Mouse (Mus musculus): ENCODE results near the gene Mtx3.

Gene Mtx3

DNA sequence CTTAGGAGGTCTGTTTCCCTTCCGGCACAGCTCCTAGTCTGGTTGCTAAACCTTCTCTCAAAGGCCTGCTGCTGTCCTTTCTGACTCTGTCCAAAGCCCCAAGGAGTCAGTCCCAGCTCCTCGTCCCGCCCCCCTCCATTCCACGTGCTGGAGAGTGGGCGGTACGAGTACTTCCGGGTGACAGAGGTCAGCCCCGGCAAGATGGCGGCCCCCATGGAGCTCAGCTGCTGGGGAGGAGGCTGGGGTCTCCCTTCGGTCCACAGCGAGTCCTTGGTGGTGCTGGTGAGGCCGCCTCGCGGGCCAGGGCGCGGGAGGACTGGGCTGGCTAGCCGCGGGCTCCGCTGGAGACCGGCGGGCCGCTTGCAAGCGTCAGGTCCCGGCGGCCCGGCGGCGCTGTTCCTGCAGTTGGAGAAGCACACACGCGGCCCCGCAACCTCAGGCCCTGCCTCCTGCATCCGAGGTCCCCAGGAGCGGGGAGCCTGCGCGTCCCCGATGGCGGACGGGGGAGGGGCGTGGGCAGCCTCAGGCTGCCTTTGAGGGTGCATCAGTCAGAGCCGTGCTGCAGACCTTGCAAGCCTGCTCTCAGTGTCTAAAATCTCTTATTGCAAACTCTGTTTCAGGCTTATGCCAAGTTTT is at the start of gene Mtx3:
Gene Mtx3, plus strand, starts transcription at position 175 of the 636 bp plus-strand sequence.
- ATAC-seq (ENCODE audit: low TSS enrichment) = peak; percentile 96

DNA sequence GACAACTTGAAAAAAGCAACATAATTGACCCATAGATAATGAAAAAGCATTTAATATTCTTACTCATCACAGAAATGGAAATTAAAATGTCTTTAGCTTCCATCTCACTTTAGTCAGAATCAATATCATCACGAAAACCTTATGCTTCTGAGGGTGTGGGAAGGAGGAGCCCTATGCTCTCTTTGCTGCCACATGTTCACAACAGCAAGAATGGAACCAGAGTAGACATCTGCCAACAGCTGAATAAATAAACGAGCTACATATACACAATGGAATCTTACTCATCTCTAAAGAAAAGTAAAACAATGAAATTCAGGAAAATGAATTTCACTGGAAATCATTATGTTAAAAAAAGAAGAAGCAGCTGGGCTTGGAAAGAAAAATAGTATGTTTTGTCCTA is 45.7 kb upstream of the Mtx3 start:
- no peak for ATAC-seq (ENCODE audit: low TSS enrichment)

DNA sequence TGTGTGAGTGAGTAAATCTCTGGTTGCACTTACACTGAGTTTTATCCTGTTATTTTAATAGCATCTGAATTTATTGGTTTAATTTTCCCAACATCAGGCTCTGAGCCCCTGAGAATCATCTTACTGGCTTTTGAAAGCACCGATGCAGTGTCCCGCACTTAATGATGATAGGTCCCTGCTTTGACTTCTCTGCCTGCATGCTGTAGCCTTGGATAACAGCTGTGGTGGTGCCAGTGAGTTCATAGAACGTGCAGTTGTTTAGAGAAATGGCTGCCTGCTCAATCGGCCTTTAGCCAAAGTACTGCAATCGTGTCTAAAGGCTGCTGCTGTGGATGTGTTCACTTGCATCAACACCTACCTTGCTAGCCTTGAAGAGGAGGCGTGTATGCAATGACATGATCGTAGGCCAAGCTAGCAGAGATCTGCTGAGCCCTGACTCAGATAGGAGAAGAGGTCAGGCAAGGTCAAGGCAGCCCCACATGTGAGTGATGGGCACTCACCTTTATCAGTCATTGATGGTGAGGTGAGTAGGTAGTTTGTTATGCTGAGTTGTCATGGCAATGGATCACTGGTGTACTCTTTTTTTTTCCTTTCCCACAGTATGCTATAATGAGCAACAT is 45.1 kb upstream of the Mtx3 start:
- peak; percentile 81 for ATAC-seq (ENCODE audit: low TSS enrichment)

DNA sequence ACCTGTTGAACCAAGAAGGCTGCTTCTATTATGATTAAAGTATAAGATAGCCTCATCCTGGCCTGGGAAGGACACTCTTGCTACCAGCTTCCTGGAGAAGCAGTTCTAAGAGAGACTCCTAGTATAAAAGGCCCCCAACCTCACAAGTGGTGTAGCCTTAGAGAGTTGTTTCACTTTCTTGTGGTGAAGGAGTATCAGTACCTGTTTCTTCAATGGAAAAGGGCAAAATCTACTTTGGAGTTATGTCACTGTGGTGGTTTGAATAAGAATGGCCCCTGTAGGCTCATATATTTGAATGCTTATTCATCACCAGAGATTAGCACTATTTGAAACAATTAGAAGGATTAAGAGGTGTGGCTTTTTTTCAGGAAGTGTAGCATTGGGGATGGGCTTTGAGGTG is 37.8 kb upstream of the Mtx3 start:
- ATAC-seq (ENCODE audit: low TSS enrichment) = no peak

GRCm38 (mm10) chr13:92807849-92808248 is 36.7 kb upstream of the Mtx3 start:
- ATAC-seq (ENCODE audit: low TSS enrichment) = no peak

GRCm38 (mm10) chr13:92810592-92810991 is 34.0 kb upstream of the Mtx3 start:
- ATAC-seq (ENCODE audit: low TSS enrichment) = 0 out of 2 replicates have a peak, but pooled peaks have one; percentile 76

GRCm38 (mm10) chr13:92816329-92816728 is 28.2 kb upstream of the Mtx3 start:
- ATAC-seq (ENCODE audit: low TSS enrichment) = no peak

DNA sequence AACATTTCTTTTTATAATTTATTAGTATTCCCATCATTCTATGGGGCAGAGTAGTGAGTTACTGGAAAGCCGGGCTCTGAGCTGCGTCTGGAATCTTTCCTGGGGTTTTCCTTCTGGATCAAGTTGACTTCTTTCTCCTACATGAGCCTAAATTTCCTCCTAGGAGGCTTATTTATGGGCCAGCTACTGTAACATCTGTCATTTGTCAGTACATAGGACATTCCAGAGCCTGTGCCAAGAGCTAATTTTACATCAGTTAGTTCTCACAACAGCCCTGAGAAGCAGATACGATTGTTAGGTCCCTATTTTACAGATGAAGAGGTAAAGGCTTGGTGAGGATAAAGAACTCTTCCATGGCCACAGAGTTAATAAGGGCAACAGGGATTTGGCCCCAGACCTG is 27.2 kb upstream of the Mtx3 start:
- ATAC-seq (ENCODE audit: low TSS enrichment) = no peak

GRCm38 (mm10) chr13:92828820-92829219 is 15.7 kb upstream of the Mtx3 start:
- ATAC-seq (ENCODE audit: low TSS enrichment) = no peak; the same call in 1 of the 2 replicates

DNA sequence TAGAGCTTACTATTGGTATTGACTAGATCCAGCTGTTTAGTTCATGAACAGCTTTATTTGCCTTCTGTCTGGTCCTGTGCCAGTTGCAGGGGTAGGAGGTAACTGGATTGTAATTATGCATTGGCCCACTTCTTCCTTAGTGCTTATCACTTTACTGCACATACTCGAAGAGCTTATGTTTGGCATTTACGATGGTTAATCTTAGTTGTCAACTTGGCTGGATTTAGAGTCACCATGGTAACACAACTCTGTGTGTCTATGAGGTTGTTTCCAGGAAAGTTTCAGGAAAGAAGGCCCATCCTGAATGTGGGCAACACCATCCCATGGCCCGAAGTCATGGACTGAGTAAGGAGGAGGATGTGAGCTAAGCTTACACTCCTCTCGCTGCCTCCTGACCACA is 11.4 kb upstream of the Mtx3 start:
- ATAC-seq (ENCODE audit: low TSS enrichment) = 0 out of 2 replicates have a peak, but pooled peaks have one; percentile 50

- no peak for ATAC-seq (ENCODE audit: low TSS enrichment)
These were observed 1.9 kb downstream of the Mtx3 start for GRCm38 (mm10) chr13:92846438-92846837.

GRCm38 (mm10) chr13:92847336-92847735 is 2.8 kb downstream of the Mtx3 start:
- ATAC-seq (ENCODE audit: low TSS enrichment) = no peak

- no peak for ATAC-seq (ENCODE audit: low TSS enrichment)
These were observed 3.4 kb downstream of the Mtx3 start for GRCm38 (mm10) chr13:92848002-92848401.

DNA sequence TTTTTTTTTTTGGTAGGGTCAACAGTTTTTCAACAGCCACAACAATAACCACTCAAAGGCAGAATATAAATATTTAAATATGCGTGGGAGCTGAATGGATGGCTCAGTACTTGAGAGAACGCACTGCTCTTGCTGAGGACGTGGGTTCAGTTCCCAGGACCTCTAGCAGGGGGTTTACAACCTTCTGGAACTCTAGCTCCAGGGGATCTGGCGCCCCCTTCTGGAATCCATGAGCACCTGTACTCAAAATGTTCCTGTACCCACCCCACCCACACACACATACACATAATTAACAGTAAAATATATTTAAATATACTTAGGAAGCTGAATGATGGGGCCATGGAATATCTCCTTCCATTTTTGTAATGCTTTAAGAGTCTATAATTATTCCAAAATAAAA is 11.3 kb downstream of the Mtx3 start:
- no peak for ATAC-seq (ENCODE audit: low TSS enrichment)

GRCm38 (mm10) chr13:92858808-92859207 is 14.2 kb downstream of the Mtx3 start:
- no peak for ATAC-seq (ENCODE audit: low TSS enrichment)

- ATAC-seq (ENCODE audit: low TSS enrichment) = no peak
These were observed 15.4 kb downstream of the Mtx3 start for GRCm38 (mm10) chr13:92859959-92860358.

DNA sequence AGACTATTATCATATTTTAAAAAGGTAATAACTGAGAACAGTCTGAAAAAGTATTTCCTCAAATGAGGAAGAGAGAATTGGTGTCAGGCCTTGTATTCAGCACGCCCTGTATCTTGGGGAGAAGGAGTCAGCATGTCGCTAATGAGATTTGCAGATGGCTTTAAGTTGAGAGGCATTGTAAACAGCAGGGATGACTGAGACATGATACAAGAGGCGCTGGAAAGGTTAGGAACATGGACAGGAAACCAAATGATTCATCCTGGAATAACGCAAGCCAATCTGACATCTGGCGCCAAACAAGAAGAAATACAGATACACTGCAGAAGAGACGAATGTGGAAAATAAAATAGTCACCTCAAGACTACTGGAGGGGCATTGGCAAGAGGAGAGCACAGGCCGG is 20.8 kb downstream of the Mtx3 start:
- ATAC-seq (ENCODE audit: low TSS enrichment) = no peak

DNA sequence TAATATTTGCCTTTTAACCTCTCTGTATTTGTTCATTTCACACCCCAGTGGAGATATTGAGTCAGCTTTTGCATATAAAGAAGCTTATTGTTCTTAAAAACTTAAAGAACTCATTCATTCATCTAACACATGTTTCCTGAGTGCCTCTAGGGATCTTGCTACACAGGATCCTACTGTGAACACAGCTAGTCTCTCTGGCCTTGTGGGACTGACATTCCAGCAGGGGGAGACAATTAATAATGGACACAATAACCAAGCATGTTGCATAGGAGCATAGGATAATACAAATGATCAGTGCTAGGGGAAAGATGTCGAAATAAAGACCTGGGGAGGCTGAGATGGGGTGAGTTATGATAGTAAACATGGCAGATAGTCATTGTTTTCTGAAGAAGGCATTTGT is 22.1 kb downstream of the Mtx3 start:
- ATAC-seq (ENCODE audit: low TSS enrichment) = no peak

GRCm38 (mm10) chr13:92879514-92879913 is 35.0 kb downstream of the Mtx3 start:
- ATAC-seq (ENCODE audit: low TSS enrichment) = no peak

- ATAC-seq (ENCODE audit: low TSS enrichment) = no peak
These were observed 35.4 kb downstream of the Mtx3 start for GRCm38 (mm10) chr13:92879933-92880332.

DNA sequence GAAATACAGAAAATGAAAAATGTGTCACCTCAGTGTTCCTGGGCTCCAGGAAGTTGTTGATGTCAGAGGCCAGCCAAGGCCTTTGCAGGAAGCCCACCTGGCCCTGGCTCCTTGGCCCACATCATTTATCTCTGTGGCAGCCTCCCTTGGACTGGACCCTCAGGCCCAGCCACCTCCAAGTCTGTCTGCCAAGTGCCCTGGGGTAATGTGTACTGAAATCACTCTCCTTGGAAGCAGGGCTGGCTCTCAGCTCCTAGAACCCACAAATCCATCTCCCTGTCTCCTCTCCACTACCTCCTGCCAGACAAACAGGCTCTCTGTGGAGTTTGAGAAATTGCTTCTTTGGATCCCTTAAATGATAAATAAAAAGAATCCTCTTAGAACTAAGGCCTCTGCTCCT is 36.0 kb downstream of the Mtx3 start:
- ATAC-seq (ENCODE audit: low TSS enrichment) = no peak

- ATAC-seq (ENCODE audit: low TSS enrichment) = no peak
These were observed 37.9 kb downstream of the Mtx3 start for GRCm38 (mm10) chr13:92882271-92882985.
